Mouse (Mus musculus) liver, embryonic 14.5 days (tissue): ENCODE data around the gene Sept11.

Experiments
- CTCF ChIP-seq: IDR thresholded peaks from 2 replicates; pipeline ENCODE4 v1.5.1; 2016; ENCODE audit warnings: antibody characterized with exemption, low read depth, control low read depth
- EP300 ChIP-seq: IDR thresholded peaks from 2 replicates; pipeline ENCODE4 v1.6.1; 2016; ENCODE audit warnings: antibody characterized with exemption, low read depth

GRCm38 (mm10) chr5:93091266-93091665 lies 2.0 kb upstream of the Sept11 start:
- TF ChIP-seq CTCF, result no peak
- no peak for TF ChIP-seq EP300
